Mouse (Mus musculus) heart, adult 18-20 months (tissue): ENCODE measurements around the gene Casp7. TPM values are rescaled to one million over a fixed set of nuclear protein-coding genes. Genes with fewer than 3 reads are reported as not detected.
"Not testable (repeated sequence)": the region's sequence is repeated elsewhere in the genome, so short reads cannot be mapped to it uniquely, and the experiment has no call there.

Experiments used
- DNase-seq, 2 experiments: peaks; one replicate each; pipeline ENCODE4 v3.0.0; 2021 to 2022; ENCODE audit warnings: mixed read lengths in 1 of 2
- total RNA-seq, 2 experiments: library from RNA; stranded (reverse); gene quantifications; 2 replicates each; pipeline ENCODE4 v1.2.3; 2021

Gene Casp7
- total RNA-seq, 2 experiments from 2014 or later: 9.1 to 12.2 TPM

GRCm38 (mm10) chr19:56381407-56381806 is 15.5 kb upstream of the Casp7 start:
- no peak for DNase-seq

- no peak for DNase-seq
These were observed 11.4 kb upstream of the Casp7 start for GRCm38 (mm10) chr19:56385546-56385945.

- no peak for DNase-seq
These were observed 10.8 kb upstream of the Casp7 start for GRCm38 (mm10) chr19:56386095-56386494.

GRCm38 (mm10) chr19:56387726-56388302 is 9.1 kb upstream of the Casp7 start:
- no peak for DNase-seq

GRCm38 (mm10) chr19:56389176-56389575 is 7.8 kb upstream of the Casp7 start:
- DNase-seq: peak; percentile 53 to 62

- DNase-seq: peak; percentile 76 to 79
These were observed 7.0 kb upstream of the Casp7 start, which contains the start of gene Nrap for GRCm38 (mm10) chr19:56389879-56390278. Gene Nrap (minus strand): TSS chr19:56390037.

GRCm38 (mm10) chr19:56391307-56392046 is 5.5 kb upstream of the Casp7 start:
- DNase-seq: no peak

- DNase-seq: no peak
These were observed 3.5 kb upstream of the Casp7 start for GRCm38 (mm10) chr19:56393311-56393866.

- DNase-seq: no peak
These were observed 1.6 kb upstream of the Casp7 start for GRCm38 (mm10) chr19:56395183-56395935.

GRCm38 (mm10) chr19:56396227-56396626 is 702 bp upstream of the Casp7 start:
- DNase-seq: no peak

GRCm38 (mm10) chr19:56397663-56398527 is 966 bp downstream of the Casp7 start:
- no peak for DNase-seq

GRCm38 (mm10) chr19:56398528-56398795 is 1.5 kb downstream of the Casp7 start:
- no peak for DNase-seq

GRCm38 (mm10) chr19:56400200-56400599 is 3.3 kb downstream of the Casp7 start:
- peak; percentile 81 to 84 for DNase-seq

GRCm38 (mm10) chr19:56401864-56402263 is 4.9 kb downstream of the Casp7 start:
- no peak for DNase-seq

GRCm38 (mm10) chr19:56405824-56406223 is 8.9 kb downstream of the Casp7 start:
- no peak for DNase-seq

GRCm38 (mm10) chr19:56406581-56406980 is 9.7 kb downstream of the Casp7 start:
- DNase-seq: peak; percentile 46 to 59

- not testable (repeated sequence) for DNase-seq
These were observed 13.0 kb downstream of the Casp7 start for GRCm38 (mm10) chr19:56409884-56410283.

GRCm38 (mm10) chr19:56418404-56418803 is 21.5 kb downstream of the Casp7 start:
- DNase-seq: no peak

GRCm38 (mm10) chr19:56419452-56419851 is 22.5 kb downstream of the Casp7 start:
- no peak for DNase-seq

- DNase-seq: no peak
These were observed 23.4 kb downstream of the Casp7 start for GRCm38 (mm10) chr19:56420345-56420744.

GRCm38 (mm10) chr19:56422476-56423338 is 25.8 kb downstream of the Casp7 start:
- DNase-seq: peak; percentile 83 to 94
